In genomic region chr19:47699743-47700142, GRCm38 (mm10) we compare ENCODE assay signal across 16 mouse cellular contexts. TPM values are rescaled to one million over a fixed set of nuclear protein-coding genes. Genes with fewer than 3 reads are reported as not detected.
DNase-seq lines count a peak whose midpoint lies in the region; TF ChIP-seq lines count a peak whose summit lies in the region.
"Had no signal": no experiment of that assay in that cellular context is flagged by ENCODE, and none has a peak within 500 bp of the region (broad histone marks: within the 10 kb centered on the region; RNA-seq: fewer than 3 reads in every experiment).

No protein-coding gene starts in this region.

- no peaks in the 10 kb centered on the region for H3K27me3 ChIP-seq in myocyte (ENCODE audit: control insufficient read depth, insufficient read depth, insufficient read length)
- H3K27me3 ChIP-seq: heart, embryonic 15.5 days; hindbrain, embryonic 12.5 days; limb, embryonic 13.5 days; midbrain, embryonic 15.5 days; neural tube, embryonic 13.5 days had no signal

- H3K36me3 ChIP-seq in myocyte (ENCODE audit: control insufficient read depth, insufficient read depth): no peaks in the 10 kb centered on the region
- H3K36me3 ChIP-seq: heart, embryonic 15.5 days; hindbrain, embryonic 12.5 days; limb, embryonic 13.5 days; midbrain, embryonic 15.5 days; neural tube, embryonic 13.5 days had no signal

- H3K4me3 ChIP-seq in myocyte: no peak overlapping the region
- H3K4me3 ChIP-seq: heart, embryonic 15.5 days; hindbrain, embryonic 12.5 days; limb, embryonic 13.5 days; midbrain, embryonic 15.5 days; neural tube, embryonic 13.5 days had no signal

- H3ac ChIP-seq in myocyte (ENCODE audit: control insufficient read depth, insufficient read length): no peak overlapping the region

- H3K4me2 ChIP-seq in myocyte (ENCODE audit: low read depth): peak overlapping the region; percentile 63
- H3K4me2 ChIP-seq: heart, embryonic 15.5 days; hindbrain, embryonic 12.5 days; limb, embryonic 13.5 days; midbrain, embryonic 15.5 days; neural tube, embryonic 13.5 days had no signal

- H3K79me2 ChIP-seq in myocyte (ENCODE audit: control insufficient read depth, insufficient read depth): no peaks in the 10 kb centered on the region

- TF ChIP-seq POLR2A in myocyte (IDR thresholded peaks at IDR 0.05; ENCODE audit: insufficient read length, low read depth): no peak

- DNase-seq in adrenal gland, adult (ENCODE audit: inconsistent age in 2 of 2, low spot score in 1 of 2): peak; percentile 74 to 87
- no peak for DNase-seq in adrenal gland, adult 18-20 months (ENCODE audit: low spot score in 2 of 2)
- DNase-seq in lung, postnatal 36 days: peak; percentile 6
- no peak for DNase-seq in lung, postnatal 14 days
- DNase-seq in adrenal gland, postnatal 10 days: peak; percentile 50
- no peak for DNase-seq in thymus, postnatal 10 days (ENCODE audit: low spot score in 2 of 2)
- no peak for DNase-seq in embryo, embryonic 11 days
- DNase-seq: cerebellum, postnatal 36 days; kidney, postnatal 36 days; lung, postnatal 10 days had no signal

TF ChIP-seq in myocyte, 11 proteins besides CTCF, POLR2A, EP300 and RAD21:
- TF ChIP-seq CEBPB (IDR thresholded peaks at IDR 0.05; ENCODE audit: insufficient read depth, poor library complexity, severe bottlenecking) (peak; percentile 76), TCF12 (IDR thresholded peaks at IDR 0.05; ENCODE audit: insufficient read depth, poor library complexity, severe bottlenecking) (no peak)
TF ChIP-seq in myocyte: peak in this region for 1.

RNA-seq across cellular contexts. Expression of gene Col17a1, which starts 7.8 kb away (rescaled TPM):
- not detected for total RNA-seq in adrenal gland, adult 18-20 months (2021)
- under 1 TPM; 0.27 to 0.33 TPM for total RNA-seq in adrenal gland, postnatal 10 days (2021)
- 0.18 TPM for polyA plus RNA-seq in myocyte (2012; fragmentation: generic; extraction: Trizol)

RNA-seq across cellular contexts. Expression of gene Sfr1, which starts 31.7 kb away (rescaled TPM):
- total RNA-seq in adrenal gland, adult 18-20 months (2021): 10 to 100 TPM; 66.8 to 84.5 TPM
- total RNA-seq in adrenal gland, postnatal 10 days (2021): 10 to 100 TPM; 80.7 to 88.4 TPM
- 78.6 TPM for polyA plus RNA-seq in myocyte (2012; fragmentation: generic; extraction: Trizol)

Comparison
In these comparisons a context has a peak if more than half of its experiments do, and no peak if none do; other contexts are left out.
1. DNase-seq: peak in adrenal gland, adult (2 of 2), lung, postnatal 36 days (single experiment) and adrenal gland, postnatal 10 days (single experiment); none in adrenal gland, adult 18-20 months (0 of 2), lung, postnatal 14 days (single experiment), thymus, postnatal 10 days (0 of 2) and embryo, embryonic 11 days (single experiment).